Mouse (Mus musculus): ENCODE data around the gene Zfp711. TPM values are rescaled to one million over a fixed set of nuclear protein-coding genes. Genes with fewer than 3 reads are reported as not detected.

Zfp711 gene
- polyA plus RNA-seq (2012; rRNA removed): not detected in 2 replicates

- no peaks in the 10 kb centered on the region for H3K27me3 ChIP-seq (ENCODE audit: control insufficient read depth, insufficient read depth, low read length)
- H3K27ac ChIP-seq (ENCODE audit: insufficient read depth, low read length): no peak within 1 kb of the TSS
- TF ChIP-seq POLR2A (IDR thresholded peaks at IDR 0.05; ENCODE audit: low read depth, low read length) (no peak), CTCF (IDR thresholded peaks at IDR 0.05; ENCODE audit: extremely low read depth, insufficient read depth, insufficient read length, insufficient replicate concordance) (no peak)
- H3K4me1 ChIP-seq (ENCODE audit: control insufficient read depth, insufficient read depth, insufficient read length): no peaks in the 10 kb centered on the region
- H3K4me3 ChIP-seq (ENCODE audit: extremely low read depth, insufficient read depth, insufficient read length): peak within 1 kb of the TSS; percentile 27; the same call in 1 of the 2 replicates
- WGBS: 28% methylated on average over 78 of the region's 79 CpGs
- no peak for DNase-seq (ENCODE audit: low read depth in 1 of 2, low spot score in 2 of 2)
- H3K36me3 ChIP-seq (ENCODE audit: control insufficient read depth, insufficient read depth, low read length): no peaks in the 10 kb centered on the region
These were observed at the start of gene Zfp711 for GRCm38 (mm10) chrX:112600511-112601305. TSS of gene Zfp711 (plus strand) at chrX:112600526.

- TF ChIP-seq CTCF (IDR thresholded peaks at IDR 0.05; ENCODE audit: extremely low read depth, insufficient read depth, insufficient read length, insufficient replicate concordance) (no peak), POLR2A (IDR thresholded peaks at IDR 0.05; ENCODE audit: low read depth, low read length) (no peak)
- Histone ChIP-seq H3K27ac (ENCODE audit: insufficient read depth, low read length) (no peak overlapping the region), H3K4me1 (ENCODE audit: control insufficient read depth, insufficient read depth, insufficient read length) (no peaks in the 10 kb centered on the region), H3K27me3 (ENCODE audit: control insufficient read depth, insufficient read depth, low read length) (no peaks in the 10 kb centered on the region), H3K36me3 (ENCODE audit: control insufficient read depth, insufficient read depth, low read length) (no peaks in the 10 kb centered on the region), H3K4me3 (ENCODE audit: extremely low read depth, insufficient read depth, insufficient read length) (no peak overlapping the region)
- 97% methylated on average over 2 of the region's 2 CpGs for WGBS
- DNase-seq (ENCODE audit: low read depth in 1 of 2, low spot score in 2 of 2): no peak
These were observed 32.6 kb upstream of the Zfp711 start for GRCm38 (mm10) chrX:112567716-112568115.

- H3K27ac ChIP-seq (ENCODE audit: insufficient read depth, low read length): no peak overlapping the region
- TF ChIP-seq POLR2A (IDR thresholded peaks at IDR 0.05; ENCODE audit: low read depth, low read length): no peak
- TF ChIP-seq CTCF (IDR thresholded peaks at IDR 0.05; ENCODE audit: extremely low read depth, insufficient read depth, insufficient read length, insufficient replicate concordance): no peak
- WGBS: 33% methylated on average over 71 of the region's 81 CpGs
- no peaks in the 10 kb centered on the region for H3K4me1 ChIP-seq (ENCODE audit: control insufficient read depth, insufficient read depth, insufficient read length)
- no peaks in the 10 kb centered on the region for H3K36me3 ChIP-seq (ENCODE audit: control insufficient read depth, insufficient read depth, low read length)
- H3K27me3 ChIP-seq (ENCODE audit: control insufficient read depth, insufficient read depth, low read length): no peaks in the 10 kb centered on the region
- no peak for DNase-seq (ENCODE audit: low read depth in 1 of 2, low spot score in 2 of 2)
- peak overlapping the region; percentile 14; the same call in 1 of the 2 replicates for H3K4me3 ChIP-seq (ENCODE audit: extremely low read depth, insufficient read depth, insufficient read length)
These were observed 1.2 kb downstream of the Zfp711 start for GRCm38 (mm10) chrX:112601306-112602120.

DNA sequence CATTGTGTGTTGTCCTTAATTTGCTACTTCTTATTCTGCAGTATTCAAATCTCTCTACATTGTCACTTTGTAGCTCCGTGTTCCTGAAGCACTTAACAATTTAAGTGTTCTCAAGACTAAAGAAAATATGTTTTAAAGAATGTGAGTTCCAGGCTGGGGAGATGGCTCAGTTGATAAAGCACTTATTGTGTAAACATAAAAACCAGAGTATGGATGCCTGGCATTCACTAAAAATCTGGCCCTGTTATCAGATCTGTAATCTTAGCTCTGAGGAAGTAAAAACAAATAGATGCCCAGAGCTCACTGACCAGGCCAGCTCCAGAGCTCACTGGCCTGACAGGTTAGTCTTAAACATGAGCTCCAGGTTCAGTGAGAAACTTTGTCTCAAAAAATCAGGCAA is 75.2 kb downstream of the Zfp711 start:
- no peak for DNase-seq (ENCODE audit: low read depth in 1 of 2, low spot score in 2 of 2)
- H3K4me1 ChIP-seq (ENCODE audit: control insufficient read depth, insufficient read depth, insufficient read length): no peaks in the 10 kb centered on the region
- no peaks in the 10 kb centered on the region for H3K36me3 ChIP-seq (ENCODE audit: control insufficient read depth, insufficient read depth, low read length)
- TF ChIP-seq POLR2A (IDR thresholded peaks at IDR 0.05; ENCODE audit: low read depth, low read length): no peak
- no peak for TF ChIP-seq CTCF (IDR thresholded peaks at IDR 0.05; ENCODE audit: extremely low read depth, insufficient read depth, insufficient read length, insufficient replicate concordance)
- H3K27me3 ChIP-seq (ENCODE audit: control insufficient read depth, insufficient read depth, low read length): no peaks in the 10 kb centered on the region
- H3K27ac ChIP-seq (ENCODE audit: insufficient read depth, low read length): no peak overlapping the region
- 48% methylated on average over 1 of the region's 1 CpGs for WGBS
- no peak overlapping the region for H3K4me3 ChIP-seq (ENCODE audit: extremely low read depth, insufficient read depth, insufficient read length)

DNA sequence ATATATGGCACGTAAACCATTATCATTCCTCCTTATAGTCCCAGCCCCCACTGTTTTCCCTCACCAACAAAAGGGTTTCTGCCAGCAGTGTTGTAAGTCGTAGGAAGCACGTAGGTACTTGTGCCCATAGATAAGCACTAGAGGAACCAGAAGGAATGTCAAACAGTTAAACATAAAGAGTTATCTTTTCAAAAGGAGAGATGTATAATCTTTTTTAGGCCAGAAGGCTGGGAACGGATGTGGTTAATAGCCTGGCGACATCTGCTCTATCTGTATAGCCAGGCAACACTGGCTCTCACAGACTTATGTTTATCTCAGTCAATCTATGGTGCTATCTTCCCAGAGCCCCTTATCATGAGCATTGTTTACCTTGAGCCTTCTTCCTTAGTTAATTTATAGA is 80.3 kb downstream of the Zfp711 start:
- DNase-seq (ENCODE audit: low read depth in 1 of 2, low spot score in 2 of 2): no peak
- 53% methylated on average over 5 of the region's 5 CpGs for WGBS
- Histone ChIP-seq H3K27ac (ENCODE audit: insufficient read depth, low read length) (no peak overlapping the region), H3K4me3 (ENCODE audit: extremely low read depth, insufficient read depth, insufficient read length) (no peak overlapping the region), H3K4me1 (ENCODE audit: control insufficient read depth, insufficient read depth, insufficient read length) (no peaks in the 10 kb centered on the region), H3K36me3 (ENCODE audit: control insufficient read depth, insufficient read depth, low read length) (no peaks in the 10 kb centered on the region), H3K27me3 (ENCODE audit: control insufficient read depth, insufficient read depth, low read length) (no peaks in the 10 kb centered on the region)
- TF ChIP-seq CTCF (IDR thresholded peaks at IDR 0.05; ENCODE audit: extremely low read depth, insufficient read depth, insufficient read length, insufficient replicate concordance): no peak
- TF ChIP-seq POLR2A (IDR thresholded peaks at IDR 0.05; ENCODE audit: low read depth, low read length): no peak

Other genes with a start within 250 kb of the Zfp711 start
- gene Satl1, start 193.7 kb upstream of the Zfp711 start, polyA plus RNA-seq (2012; rRNA removed): not detected in 2 replicates
- gene 2010106E10Rik, start 105.3 kb upstream of the Zfp711 start, polyA plus RNA-seq (2012; rRNA removed): not detected in 2 replicates
- gene Pof1b, start 98.1 kb downstream of the Zfp711 start, polyA plus RNA-seq (2012; rRNA removed): not detected in 2 replicates

Measured in spleen, adult 2 months (tissue).